7 mouse cellular contexts compared by ENCODE assay signal in genomic region chr17:31512593-31512992, GRCm38 (mm10). TPM values are rescaled to one million over a fixed set of nuclear protein-coding genes. Genes with fewer than 3 reads are reported as not detected.
A peak's percentile ranks its signal among the peaks of the same experiment; 100 is the strongest.
DNase-seq lines count a peak whose midpoint lies in the region; ATAC-seq and TF ChIP-seq lines count a peak whose summit lies in the region.

No protein-coding gene starts in this region.

- TF ChIP-seq EP300 in liver, embryonic 14.5 days (IDR thresholded peaks at IDR 0.05; ENCODE audit: low read depth), result no peak

- no peak overlapping the region for H3K27ac ChIP-seq in thymus, adult 2 months (ENCODE audit: control insufficient read depth, insufficient read depth, low read length)
- 0 out of 2 replicates have a peak overlapping the region, but pooled peaks have one; percentile 78 for H3K27ac ChIP-seq in forebrain, embryonic 12.5 days
- peak overlapping the region; percentile 47 for H3K27ac ChIP-seq in liver, embryonic 14.5 days

- peak; percentile 19; the same call in 1 of the 2 replicates for ATAC-seq in forebrain, embryonic 12.5 days (ENCODE audit: low FRiP score)
- peak; percentile 50; the same call in 1 of the 2 replicates for ATAC-seq in liver, embryonic 14.5 days (ENCODE audit: insufficient read depth)

- no peak for TF ChIP-seq POLR2A in thymus, adult 2 months (IDR thresholded peaks at IDR 0.05; ENCODE audit: control insufficient read depth, extremely low read depth, insufficient read depth, low read length, poor library complexity)

- no peaks in the 10 kb centered on the region for H3K27me3 ChIP-seq in thymus, adult 2 months (ENCODE audit: control insufficient read depth, insufficient read depth, low read length)
- H3K27me3 ChIP-seq in forebrain, embryonic 12.5 days, result peaks cover 3% of the 10 kb centered on the region; the same call in 1 of the 2 replicates
- H3K27me3 ChIP-seq in liver, embryonic 14.5 days (ENCODE audit: control insufficient read depth, insufficient read depth, low read length), result no peaks in the 10 kb centered on the region; the same call in 1 of the 2 replicates

- H3K36me3 ChIP-seq in thymus, adult 2 months (ENCODE audit: control insufficient read depth, insufficient read depth, low read length), result no peaks in the 10 kb centered on the region
- peaks cover 28% of the 10 kb centered on the region for H3K36me3 ChIP-seq in forebrain, embryonic 12.5 days (replicated peaks)
- peaks cover 14% of the 10 kb centered on the region for H3K36me3 ChIP-seq in liver, embryonic 14.5 days (replicated peaks; ENCODE audit: control insufficient read depth, insufficient read depth, low read depth)

- H3K4me1 ChIP-seq in thymus, adult 2 months (replicated peaks; ENCODE audit: control insufficient read depth, insufficient read depth, low read length), result peaks cover 2% of the 10 kb centered on the region; the same call in 1 of the 2 replicates
- H3K4me1 ChIP-seq in forebrain, embryonic 12.5 days, result peaks cover 12% of the 10 kb centered on the region
- peaks cover 9% of the 10 kb centered on the region in 2 experiments for H3K4me1 ChIP-seq in liver, embryonic 14.5 days (replicated peaks; ENCODE audit: control insufficient read depth in 2 of 2, insufficient read depth in 2 of 2, low read length in 1 of 2)

- H3K9me3 ChIP-seq in forebrain, embryonic 12.5 days, result no peaks in the 10 kb centered on the region
- H3K9me3 ChIP-seq in liver, embryonic 14.5 days (ENCODE audit: control insufficient read depth, low read length), result no peaks in the 10 kb centered on the region

- peak overlapping the region; percentile 70 for H3K9ac ChIP-seq in forebrain, embryonic 12.5 days
- peak overlapping the region; percentile 55 for H3K9ac ChIP-seq in liver, embryonic 14.5 days (replicated peaks)

- DNase-seq in thymus, adult 2 months, result no peak
- no peak for DNase-seq in thymus, postnatal 0 days (ENCODE audit: low spot score)
- no peak for DNase-seq in liver, embryonic 14.5 days (ENCODE audit: low read depth in 3 of 3, low spot score in 3 of 3)
- no peak for DNase-seq in adrenal gland, postnatal 36 days
- DNase-seq in gastrocnemius, postnatal 25 days, result no peak
- DNase-seq in yolk sac, embryonic 10.5 days (ENCODE audit: low spot score), result no peak

- H3K4me2 ChIP-seq in forebrain, embryonic 12.5 days, result peak overlapping the region; percentile 82
- peak overlapping the region; percentile 86 for H3K4me2 ChIP-seq in liver, embryonic 14.5 days (ENCODE audit: low read depth)

- no peak for TF ChIP-seq CTCF in thymus, adult 2 months (IDR thresholded peaks at IDR 0.05; ENCODE audit: borderline replicate concordance, control insufficient read depth, extremely low read depth, insufficient read depth, low read length, poor library complexity)
- TF ChIP-seq CTCF in liver, embryonic 14.5 days (IDR thresholded peaks at IDR 0.05; ENCODE audit: low read depth), result no peak

- 17% methylated on average over 6 of the region's 6 CpGs for WGBS in thymus, adult 2 months
- 20% methylated on average over 6 of the region's 6 CpGs for WGBS in forebrain, embryonic 12.5 days
- 13% methylated on average over 6 of the region's 6 CpGs for WGBS in liver, embryonic 14.5 days (ENCODE audit: insufficient replicate concordance)

- peak overlapping the region; percentile 54 for H3K4me3 ChIP-seq in thymus, adult 2 months (ENCODE audit: control insufficient read depth, insufficient read depth, low read length)
- peak overlapping the region; percentile 85 for H3K4me3 ChIP-seq in forebrain, embryonic 12.5 days (replicated peaks)
- H3K4me3 ChIP-seq in liver, embryonic 14.5 days (ENCODE audit: insufficient read depth in 1 of 2, low read depth in 2 of 2, low read length in 2 of 2), result peak overlapping the region; percentile 73 to 80

RNA-seq across cellular contexts. Expression of gene Wdr4, which starts 7.2 kb away (rescaled TPM):
- polyA plus RNA-seq in thymus, adult 2 months (2012; rRNA removed), result 36.5 and 39.1 TPM in 2 replicates
- polyA plus RNA-seq in thymus, postnatal 0 days (2015; fragmentation: Nextera tagmentation; extraction: Ambion mirVana), result 23.9 and 24.7 TPM in 2 replicates
- 43.2 and 45.6 TPM in 2 replicates for polyA plus RNA-seq in forebrain, embryonic 12.5 days (2016; fragmentation: Nextera tagmentation; extraction: Ambion mirVana)
- 13.7 and 14.1 TPM in 2 replicates for polyA plus RNA-seq in liver, embryonic 14.5 days (2012; rRNA removed)
- polyA plus RNA-seq in liver, embryonic 14.5 days (2014; fragmentation: Nextera tagmentation; extraction: Ambion mirVana), result 20.8 and 21.1 TPM in 2 replicates
- total RNA-seq in adrenal gland, postnatal 36 days (2021), result 10 to 100 TPM; 20.5 to 24.0 TPM
- 1 to 10 TPM; 5.1 to 6.7 TPM for total RNA-seq in gastrocnemius, postnatal 25 days (2021)

RNA-seq across cellular contexts. Expression of gene Ndufv3, which starts 7.3 kb away (rescaled TPM):
- 122 and 128 TPM in 2 replicates for polyA plus RNA-seq in thymus, adult 2 months (2012; rRNA removed)
- 425 and 444 TPM in 2 replicates for polyA plus RNA-seq in thymus, postnatal 0 days (2015; fragmentation: Nextera tagmentation; extraction: Ambion mirVana)
- polyA plus RNA-seq in forebrain, embryonic 12.5 days (2016; fragmentation: Nextera tagmentation; extraction: Ambion mirVana), result 248 TPM in 2 replicates
- polyA plus RNA-seq in liver, embryonic 14.5 days (2012; rRNA removed), result 37.5 and 65.5 TPM in 2 replicates
- polyA plus RNA-seq in liver, embryonic 14.5 days (2014; fragmentation: Nextera tagmentation; extraction: Ambion mirVana), result 189 and 194 TPM in 2 replicates
- total RNA-seq in adrenal gland, postnatal 36 days (2021), result 100 to 1,000 TPM; 372 to 422 TPM
- 100 to 1,000 TPM; 458 to 461 TPM for total RNA-seq in gastrocnemius, postnatal 25 days (2021)

RNA-seq across cellular contexts. Expression of gene Pknox1, which starts 51.9 kb away (rescaled TPM):
- polyA plus RNA-seq in thymus, adult 2 months (2012; rRNA removed), result 73.6 and 80.5 TPM in 2 replicates
- polyA plus RNA-seq in thymus, postnatal 0 days (2015; fragmentation: Nextera tagmentation; extraction: Ambion mirVana), result 30.6 and 31.9 TPM in 2 replicates
- 30.6 and 31.3 TPM in 2 replicates for polyA plus RNA-seq in forebrain, embryonic 12.5 days (2016; fragmentation: Nextera tagmentation; extraction: Ambion mirVana)
- 5.5 and 7.0 TPM in 2 replicates for polyA plus RNA-seq in liver, embryonic 14.5 days (2012; rRNA removed)
- 10.6 and 11.8 TPM in 2 replicates for polyA plus RNA-seq in liver, embryonic 14.5 days (2014; fragmentation: Nextera tagmentation; extraction: Ambion mirVana)
- 10 to 100 TPM; 19.9 to 24.0 TPM for total RNA-seq in adrenal gland, postnatal 36 days (2021)
- 1 to 10 TPM; 5.9 to 7.0 TPM for total RNA-seq in gastrocnemius, postnatal 25 days (2021)
